Mouse (Mus musculus) T-cell, adult 2 months (primary cell): Measurements from ENCODE around the gene Krtap17-1.

Experiments
- DNase-seq: peaks from one replicate; pipeline ENCODE4 v3.0.0; 2022; ENCODE audit warnings: low spot score

The Krtap17-1 gene

DNA sequence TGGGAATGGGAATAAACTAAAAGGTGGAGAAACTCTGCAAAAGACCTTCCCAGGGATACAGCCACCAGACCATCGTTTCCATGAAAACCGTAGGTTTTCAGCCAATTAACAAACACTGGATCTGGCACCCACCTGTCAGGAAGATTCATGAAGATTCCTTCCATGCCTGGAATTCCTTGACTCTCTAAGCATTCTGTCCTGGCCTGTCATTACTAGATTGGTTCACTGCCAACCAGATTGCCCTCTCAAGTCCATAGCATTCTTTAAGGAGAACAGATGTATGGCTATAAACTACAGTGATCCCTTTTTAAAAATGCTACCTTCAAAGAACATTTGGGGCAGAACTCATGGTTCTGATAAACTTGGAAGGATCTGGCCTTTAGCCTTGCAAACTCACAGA, 27.8 kb downstream of the Krtap17-1 start:
- DNase-seq: no peak

GRCm38 (mm10) chr11:99964213-99964612, 29.6 kb downstream of the Krtap17-1 start:
- DNase-seq: no peak

DNA sequence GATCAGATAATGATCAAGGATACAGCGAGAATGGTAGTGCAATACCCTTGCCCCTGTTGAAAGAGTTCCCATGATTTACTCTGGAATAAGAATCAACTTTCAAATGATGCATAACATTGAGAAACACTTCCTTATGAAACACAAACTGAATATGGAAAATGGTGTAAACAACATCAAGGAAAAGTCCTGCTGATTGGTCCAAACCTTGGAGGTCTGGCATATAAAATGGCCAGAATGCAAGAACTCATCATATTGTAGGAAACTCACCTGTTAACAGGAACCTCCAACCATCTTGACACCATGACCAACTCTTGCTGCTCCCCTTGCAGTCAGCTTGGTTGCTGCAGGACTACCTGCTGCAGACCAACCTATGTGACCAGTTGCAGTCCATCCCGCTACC, 45.6 kb downstream of the Krtap17-1 start, which contains the start of gene Krtap9-5:
Gene Krtap9-5, plus strand, starts transcription at position 301 of the 400 bp plus-strand sequence.
- no peak for DNase-seq
